Mouse (Mus musculus) embryonic facial prominence, embryonic 12.5 days (tissue): ENCODE measurements around the gene Gnai3. TPM values are rescaled to one million over a fixed set of nuclear protein-coding genes. Genes with fewer than 3 reads are reported as not detected.

Source experiments
- ATAC-seq: fragments of 200-750 bp; cut with Nextera tagmentation; 2 replicates; pipeline ENCODE4 v1.8.0; 2017; ENCODE audit not compliant: insufficient number of reproducible peaks, insufficient read depth, low FRiP score, low TSS enrichment
- H3K27ac ChIP-seq: fragments of 300-500 bp; sonication (generic); 2 replicates; pipeline ENCODE4 v1.5.1; 2016; ENCODE audit warnings: mild to moderate bottlenecking
- H3K27me3 ChIP-seq: fragments of 300-500 bp; sonication (generic); 2 replicates; pipeline ENCODE4 v1.6.1; 2016; ENCODE audit warnings: mild to moderate bottlenecking, moderate library complexity
- H3K36me3 ChIP-seq: fragments of 300-500 bp; sonication (generic); 2 replicates; pipeline ENCODE4 v1.6.1; 2016; ENCODE audit warnings: mild to moderate bottlenecking
- H3K4me1 ChIP-seq: fragments of 300-500 bp; sonication (generic); 2 replicates; pipeline ENCODE4 v1.6.1; 2016
- H3K4me2 ChIP-seq: fragments of 300-500 bp; sonication (generic); replicated peaks from 2 replicates; pipeline ENCODE4 v1.6.1; 2016; ENCODE audit warnings: mild to moderate bottlenecking, moderate library complexity
- H3K4me3 ChIP-seq: fragments of 300-500 bp; sonication (generic); 2 replicates; pipeline ENCODE4 v1.5.1; 2016; ENCODE audit warnings: mild to moderate bottlenecking
- H3K9ac ChIP-seq: fragments of 300-500 bp; sonication (generic); 2 replicates; pipeline ENCODE4 v1.6.1; 2016; ENCODE audit warnings: mild to moderate bottlenecking, moderate library complexity
- H3K9me3 ChIP-seq: fragments of 300-500 bp; sonication (generic); 2 replicates; pipeline ENCODE4 v1.6.1; 2016; ENCODE audit warnings: mild to moderate bottlenecking, moderate library complexity
- WGBS: fragments of 180-500 bp; shearing (Covaris S2); methylation state at CpG from one replicate; pipeline ENCODE4 v1.1.7; 2016; 5-methylcytosine and 5-hydroxymethylcytosine counted together
- polyA plus RNA-seq: library from polyadenylated mRNA; unstranded; fragments of >200 nt; fragmentation: Nextera tagmentation; extraction: Ambion mirVana; gene quantifications from 2 replicates; pipeline ENCODE4 v1.2.1, GENCODE M21; 2016

The Gnai3 gene
- polyA plus RNA-seq, 1 experiment from 2014 or later: 207 TPM

GRCm38 (mm10) chr3:108098316-108098715, 47.6 kb downstream of the Gnai3 start:
- Histone ChIP-seq H3K4me1 (no peaks in the 10 kb centered on the region), H3K4me2 (no peak overlapping the region), H3K9ac (no peak overlapping the region), H3K9me3 (no peaks in the 10 kb centered on the region), H3K36me3 (no peaks in the 10 kb centered on the region), H3K27ac (no peak overlapping the region), H3K27me3 (no peaks in the 10 kb centered on the region), H3K4me3 (no peak overlapping the region)
- WGBS: 79% methylated on average over 6 of the region's 6 CpGs
- ATAC-seq: no peak

- no peak for ATAC-seq
- WGBS: 79% methylated on average over 8 of the region's 8 CpGs
Observed at GRCm38 (mm10) chr3:108097656-108098055, 48.3 kb downstream of the Gnai3 start.

GRCm38 (mm10) chr3:108096726-108097125, 49.2 kb downstream of the Gnai3 start:
- Histone ChIP-seq H3K4me2 (no peak overlapping the region), H3K36me3 (no peaks in the 10 kb centered on the region), H3K9ac (no peak overlapping the region), H3K27ac (no peak overlapping the region), H3K4me1 (no peaks in the 10 kb centered on the region), H3K9me3 (no peaks in the 10 kb centered on the region), H3K27me3 (no peaks in the 10 kb centered on the region), H3K4me3 (no peak overlapping the region)
- ATAC-seq: no peak
- WGBS: 91% methylated on average over 10 of the region's 10 CpGs

More at GRCm38 (mm10) chr3:108097656-108098055, 48.3 kb downstream of the Gnai3 start:
- Histone ChIP-seq H3K9ac (no peak overlapping the region), H3K4me3 (no peak overlapping the region), H3K4me1 (no peaks in the 10 kb centered on the region), H3K27me3 (no peaks in the 10 kb centered on the region), H3K9me3 (no peaks in the 10 kb centered on the region), H3K4me2 (no peak overlapping the region), H3K36me3 (no peaks in the 10 kb centered on the region), H3K27ac (no peak overlapping the region)

- H3K27ac ChIP-seq: no peak overlapping the region
- no peak overlapping the region for H3K4me3 ChIP-seq
- no peaks in the 10 kb centered on the region for H3K9me3 ChIP-seq
- H3K36me3 ChIP-seq: no peaks in the 10 kb centered on the region
- no peaks in the 10 kb centered on the region for H3K4me1 ChIP-seq
- 74% methylated on average over 8 of the region's 8 CpGs for WGBS
- no peaks in the 10 kb centered on the region for H3K27me3 ChIP-seq
- H3K9ac ChIP-seq: no peak overlapping the region
- H3K4me2 ChIP-seq: no peak overlapping the region
- no peak for ATAC-seq
Observed at GRCm38 (mm10) chr3:108096226-108096625, 49.7 kb downstream of the Gnai3 start.

GRCm38 (mm10) chr3:108094976-108095760, 50.8 kb downstream of the Gnai3 start:
- Histone ChIP-seq H3K27ac (no peak overlapping the region), H3K4me2 (no peak overlapping the region), H3K36me3 (no peaks in the 10 kb centered on the region), H3K9me3 (no peaks in the 10 kb centered on the region), H3K4me1 (no peaks in the 10 kb centered on the region), H3K4me3 (no peak overlapping the region), H3K9ac (no peak overlapping the region), H3K27me3 (no peaks in the 10 kb centered on the region)
- 91% methylated on average over 12 of the region's 12 CpGs for WGBS
- no peak for ATAC-seq

- Histone ChIP-seq H3K9ac (no peak overlapping the region), H3K27ac (no peak overlapping the region), H3K4me3 (no peak overlapping the region), H3K9me3 (no peaks in the 10 kb centered on the region), H3K4me1 (peaks cover 6% of the 10 kb centered on the region; the same call in 1 of the 2 replicates), H3K27me3 (no peaks in the 10 kb centered on the region), H3K36me3 (no peaks in the 10 kb centered on the region), H3K4me2 (no peak overlapping the region)
- WGBS: 84% methylated on average over 1 of the region's 1 CpGs
- ATAC-seq: no peak
Observed at GRCm38 (mm10) chr3:108094146-108094545, 51.8 kb downstream of the Gnai3 start.

GRCm38 (mm10) chr3:108093306-108093705, 52.6 kb downstream of the Gnai3 start:
- ATAC-seq: no peak
- WGBS: 54% methylated on average over 6 of the region's 6 CpGs
- H3K36me3 ChIP-seq: no peaks in the 10 kb centered on the region
- peaks cover 12% of the 10 kb centered on the region; the same call in 1 of the 2 replicates for H3K4me1 ChIP-seq
- no peak overlapping the region for H3K9ac ChIP-seq
- H3K27ac ChIP-seq: no peak overlapping the region
- no peak overlapping the region for H3K4me3 ChIP-seq
- no peaks in the 10 kb centered on the region for H3K27me3 ChIP-seq
- no peaks in the 10 kb centered on the region for H3K9me3 ChIP-seq
- H3K4me2 ChIP-seq: no peak overlapping the region

- 73% methylated on average over 15 of the region's 15 CpGs for WGBS
- peaks cover 12% of the 10 kb centered on the region; the same call in 1 of the 2 replicates for H3K4me1 ChIP-seq
- no peak for ATAC-seq
- H3K27me3 ChIP-seq: no peaks in the 10 kb centered on the region
- H3K9me3 ChIP-seq: no peaks in the 10 kb centered on the region
- H3K4me3 ChIP-seq: no peak within 1 kb of the TSS
- H3K27ac ChIP-seq: no peak within 1 kb of the TSS
- H3K9ac ChIP-seq: no peak within 1 kb of the TSS
- H3K36me3 ChIP-seq: no peaks in the 10 kb centered on the region
- no peak within 1 kb of the TSS for H3K4me2 ChIP-seq
Observed at GRCm38 (mm10) chr3:108092536-108093115, 53.3 kb downstream of the Gnai3 start, which contains the start of gene Gnat2. Gnat2 (plus strand) TSS chr3:108092789.

- Histone ChIP-seq H3K4me3 (no peak overlapping the region), H3K4me1 (peaks cover 16% of the 10 kb centered on the region), H3K36me3 (no peaks in the 10 kb centered on the region), H3K4me2 (no peak overlapping the region), H3K9me3 (no peaks in the 10 kb centered on the region), H3K27ac (no peak overlapping the region), H3K27me3 (no peaks in the 10 kb centered on the region), H3K9ac (no peak overlapping the region)
- WGBS: 79% methylated on average over 6 of the region's 6 CpGs
- no peak for ATAC-seq
Observed at GRCm38 (mm10) chr3:108092030-108092429, 53.9 kb downstream of the Gnai3 start.

- no peak overlapping the region for H3K4me3 ChIP-seq
- no peak overlapping the region for H3K9ac ChIP-seq
- H3K9me3 ChIP-seq: no peaks in the 10 kb centered on the region
- H3K27ac ChIP-seq: 0 out of 2 replicates have a peak overlapping the region, but pooled peaks have one; percentile 17
- H3K4me2 ChIP-seq: no peak overlapping the region
- no peaks in the 10 kb centered on the region for H3K27me3 ChIP-seq
- no peaks in the 10 kb centered on the region for H3K36me3 ChIP-seq
- whole genome bisulfite sequencing: 68% methylated on average over 2 of the region's 2 CpGs
- peaks cover 23% of the 10 kb centered on the region for H3K4me1 ChIP-seq
- ATAC-seq: no peak
Observed at GRCm38 (mm10) chr3:108090561-108090960, 55.4 kb downstream of the Gnai3 start.

GRCm38 (mm10) chr3:108089916-108090315, 56.0 kb downstream of the Gnai3 start:
- Histone ChIP-seq H3K4me1 (peaks cover 24% of the 10 kb centered on the region), H3K27me3 (no peaks in the 10 kb centered on the region), H3K27ac (no peak overlapping the region), H3K4me2 (no peak overlapping the region), H3K9ac (no peak overlapping the region), H3K36me3 (no peaks in the 10 kb centered on the region), H3K9me3 (no peaks in the 10 kb centered on the region), H3K4me3 (no peak overlapping the region)
- 43% methylated on average over 2 of the region's 2 CpGs for WGBS
- no peak for ATAC-seq

- H3K27ac ChIP-seq: no peak overlapping the region
- 36% methylated on average over 5 of the region's 5 CpGs for WGBS
Observed at GRCm38 (mm10) chr3:108088842-108089380, 57.0 kb downstream of the Gnai3 start.

More at GRCm38 (mm10) chr3:108088842-108089380, 57.0 kb downstream of the Gnai3 start:
- Histone ChIP-seq H3K4me3 (no peak overlapping the region), H3K27me3 (no peaks in the 10 kb centered on the region), H3K4me1 (peaks cover 34% of the 10 kb centered on the region), H3K9ac (no peak overlapping the region), H3K4me2 (no peak overlapping the region), H3K36me3 (no peaks in the 10 kb centered on the region), H3K9me3 (no peaks in the 10 kb centered on the region)
- ATAC-seq: no peak
